Mouse (Mus musculus) erythroblast, adult 5-6 weeks (primary cell): Measurements from ENCODE around the gene Zkscan16. TPM values are rescaled to one million over a fixed set of nuclear protein-coding genes. Genes with fewer than 3 reads are reported as not detected.

Experiments
- ATAC-seq: replicated peaks from 2 replicates; pipeline ENCODE4 v1.8.0; 2016; ENCODE audit warnings: moderate number of reproducible peaks, mild to moderate bottlenecking, moderate TSS enrichment, inconsistent platforms; ENCODE audit not compliant: poor library complexity, low FRiP score, severe bottlenecking
- total RNA-seq, 2 experiments: library from RNA; stranded (forward) in 1 of 2; stranded (reverse) in 1 of 2; fragments of 150-400 nt in 1 of 2; fragments of 200-764, 138-1000 nt in 1 of 2; gene quantifications; 2 replicates each; pipeline versions ENCODE4 v1.2.3 to v1.2.4; 2015 to 2017; ENCODE audit warnings: low replicate concordance in 2 of 2

Zkscan16 gene
- total RNA-seq (2015; ENCODE audit: low replicate concordance) = not detected in 2 replicates
- not detected in 2 replicates for total RNA-seq (2017; ENCODE audit: low replicate concordance)

GRCm38 (mm10) chr4:58943420-58944205 is at the start of gene Zkscan16:
TSS of gene Zkscan16 (plus strand) at chr4:58943628.
- ATAC-seq = no peak

GRCm38 (mm10) chr4:58894399-58894798 is 49.0 kb upstream of the Zkscan16 start:
- no peak for ATAC-seq

- ATAC-seq = no peak
Observed at GRCm38 (mm10) chr4:58897436-58897835, 46.0 kb upstream of the Zkscan16 start.

DNA sequence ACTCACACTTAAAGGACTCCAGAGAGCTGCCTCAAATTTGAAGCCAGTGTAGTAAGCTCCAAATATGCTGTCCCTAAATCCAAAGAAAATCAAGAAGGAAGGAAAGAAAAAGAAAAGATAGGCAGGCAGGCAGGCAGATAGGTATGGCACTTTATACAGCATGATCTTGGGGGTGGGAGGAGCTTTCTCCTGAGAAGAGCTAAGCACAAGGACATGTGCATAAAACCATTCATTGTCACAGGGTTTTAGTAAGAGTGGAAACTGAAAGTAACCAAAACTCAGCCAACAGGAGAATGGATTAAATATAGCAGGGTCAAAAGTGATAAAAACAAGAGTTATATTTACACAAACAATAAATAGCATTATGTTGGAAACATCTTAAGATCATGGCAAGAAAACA is 45.1 kb upstream of the Zkscan16 start:
- ATAC-seq = no peak

DNA sequence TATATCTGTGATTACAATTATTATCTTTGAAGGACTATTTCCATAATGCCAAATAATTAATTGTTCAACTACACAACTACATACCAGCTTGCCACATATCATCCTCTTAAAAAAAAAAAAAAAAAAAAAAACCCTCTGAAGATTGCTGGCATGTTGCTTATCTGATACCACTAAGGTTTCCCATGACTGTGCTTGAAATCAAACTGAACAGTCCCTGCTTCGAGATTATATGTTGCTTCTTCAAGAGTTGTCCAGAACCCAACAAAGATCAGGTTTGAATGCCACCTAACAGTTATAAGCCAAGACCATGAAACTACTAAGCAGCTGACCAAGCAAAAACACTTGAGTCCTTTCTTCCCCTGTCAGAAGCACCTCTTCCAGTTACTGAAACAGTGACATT is 36.0 kb upstream of the Zkscan16 start:
- ATAC-seq = no peak

GRCm38 (mm10) chr4:58910175-58911068 is 33.0 kb upstream of the Zkscan16 start:
- no peak for ATAC-seq

DNA sequence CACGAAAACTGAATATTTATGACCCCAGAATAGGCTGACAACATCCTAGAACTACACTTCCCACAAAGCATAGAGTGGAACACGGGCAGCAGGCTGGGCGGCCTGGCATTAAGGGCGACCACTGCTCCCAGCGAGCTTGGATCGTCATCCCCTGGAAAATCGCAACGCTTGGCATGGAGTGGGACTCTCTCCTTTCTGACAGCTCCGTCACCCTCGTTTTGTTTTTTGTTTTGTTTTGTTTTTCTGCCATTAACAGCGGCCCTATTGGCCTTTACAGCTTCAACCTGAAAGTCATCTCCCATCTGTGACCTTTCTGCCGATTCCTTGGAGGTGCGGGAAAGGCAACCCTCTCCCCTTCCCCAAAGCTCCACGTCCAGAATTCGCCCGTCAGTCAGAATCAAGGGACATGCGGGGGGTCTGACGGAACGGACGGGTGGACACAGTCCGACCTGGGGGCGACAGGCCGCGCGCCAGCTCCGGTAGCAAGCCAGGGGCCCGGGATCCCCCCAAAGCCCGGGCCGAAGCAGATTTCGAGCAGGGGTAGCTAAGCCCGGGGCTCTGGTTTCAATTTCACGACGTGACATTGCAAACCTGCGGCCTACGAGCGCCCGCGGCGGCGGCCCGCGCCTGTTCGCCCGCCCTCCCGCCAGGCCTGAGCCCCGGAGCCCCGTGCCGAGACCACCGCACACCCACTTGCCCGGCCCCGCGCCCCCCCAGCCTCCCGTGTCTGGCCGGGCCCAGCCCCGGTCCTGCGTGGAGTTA is 32.2 kb upstream of the Zkscan16 start:
- peak; percentile 23; the same call in 1 of the 2 replicates for ATAC-seq

DNA sequence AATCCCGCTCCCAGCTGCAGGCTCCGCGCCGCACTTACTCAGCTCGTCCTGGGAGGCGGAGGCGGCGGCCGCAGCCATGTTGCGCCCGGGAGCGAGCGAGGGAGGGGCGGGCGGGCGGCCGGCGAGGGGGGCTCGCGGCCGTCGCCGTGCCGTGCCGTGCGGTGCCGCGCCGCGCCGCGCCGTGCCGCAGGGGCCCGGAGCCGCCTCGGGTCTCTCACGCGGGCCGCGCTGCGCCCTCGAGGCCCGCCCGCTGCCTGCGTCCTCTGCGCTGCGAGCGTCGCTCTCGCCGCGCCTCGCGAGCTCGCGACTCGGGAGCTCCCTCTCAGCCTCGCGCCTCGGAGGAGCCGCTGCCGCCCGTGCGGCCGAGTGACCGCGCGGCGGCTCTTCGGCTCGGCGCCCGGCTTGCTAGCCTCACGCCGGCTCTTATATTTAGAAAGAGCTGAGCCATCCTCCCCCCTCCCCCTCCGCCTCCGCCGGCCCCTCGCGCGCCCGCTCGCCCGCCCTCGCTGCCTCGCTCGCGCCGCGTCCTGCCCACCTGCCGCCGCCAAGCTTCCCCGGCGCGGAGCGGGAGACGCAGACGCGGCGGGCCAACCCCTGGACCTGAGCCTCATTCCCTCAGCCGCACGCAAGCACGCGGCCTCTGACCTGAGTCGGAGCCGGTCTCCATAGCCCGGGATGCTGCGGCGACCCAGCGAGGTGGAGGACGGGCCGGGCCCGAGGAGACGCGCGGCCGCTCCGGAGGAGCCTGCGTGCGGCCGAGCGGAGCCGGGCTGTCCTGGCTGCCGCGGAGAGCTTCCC is 31.4 kb upstream of the Zkscan16 start:
- peak; percentile 48 for ATAC-seq

- ATAC-seq = peak; percentile 93
Observed at GRCm38 (mm10) chr4:58912629-58913335, 30.6 kb upstream of the Zkscan16 start, which contains the start of gene Ecpas. TSS of gene Ecpas (minus strand) at chr4:58912749.

DNA sequence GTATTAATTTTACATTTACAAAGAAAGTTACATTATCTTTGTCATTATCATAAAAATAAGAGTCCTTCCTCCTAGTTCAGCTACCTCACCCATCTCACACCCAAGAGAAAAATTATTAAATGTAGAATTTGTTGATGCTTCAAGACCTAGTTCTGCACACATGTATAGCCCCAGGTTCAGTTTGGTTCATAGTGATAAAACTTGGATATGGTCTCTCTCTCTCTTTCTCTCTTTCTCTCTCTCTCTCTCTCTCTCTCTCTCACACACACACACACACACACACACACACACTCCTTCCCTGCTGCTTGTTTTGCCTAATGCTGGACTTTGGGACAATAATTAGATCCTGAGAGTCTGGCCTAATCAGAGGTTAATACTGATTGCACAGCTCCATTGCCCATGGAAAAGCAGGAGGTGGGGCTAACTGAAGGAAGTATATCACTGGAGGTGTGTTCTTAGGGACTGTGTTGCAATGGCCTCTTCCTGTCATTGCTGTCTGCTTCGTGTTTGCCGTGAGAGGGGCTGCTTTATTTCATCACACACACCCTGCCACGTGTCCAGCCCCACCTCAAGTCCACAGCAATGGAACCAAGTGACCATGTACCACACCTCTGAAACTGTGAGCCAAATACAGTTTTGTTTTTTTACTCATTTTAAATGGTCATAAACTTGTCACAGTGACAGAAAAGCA is 29.9 kb upstream of the Zkscan16 start:
- ATAC-seq = no peak

DNA sequence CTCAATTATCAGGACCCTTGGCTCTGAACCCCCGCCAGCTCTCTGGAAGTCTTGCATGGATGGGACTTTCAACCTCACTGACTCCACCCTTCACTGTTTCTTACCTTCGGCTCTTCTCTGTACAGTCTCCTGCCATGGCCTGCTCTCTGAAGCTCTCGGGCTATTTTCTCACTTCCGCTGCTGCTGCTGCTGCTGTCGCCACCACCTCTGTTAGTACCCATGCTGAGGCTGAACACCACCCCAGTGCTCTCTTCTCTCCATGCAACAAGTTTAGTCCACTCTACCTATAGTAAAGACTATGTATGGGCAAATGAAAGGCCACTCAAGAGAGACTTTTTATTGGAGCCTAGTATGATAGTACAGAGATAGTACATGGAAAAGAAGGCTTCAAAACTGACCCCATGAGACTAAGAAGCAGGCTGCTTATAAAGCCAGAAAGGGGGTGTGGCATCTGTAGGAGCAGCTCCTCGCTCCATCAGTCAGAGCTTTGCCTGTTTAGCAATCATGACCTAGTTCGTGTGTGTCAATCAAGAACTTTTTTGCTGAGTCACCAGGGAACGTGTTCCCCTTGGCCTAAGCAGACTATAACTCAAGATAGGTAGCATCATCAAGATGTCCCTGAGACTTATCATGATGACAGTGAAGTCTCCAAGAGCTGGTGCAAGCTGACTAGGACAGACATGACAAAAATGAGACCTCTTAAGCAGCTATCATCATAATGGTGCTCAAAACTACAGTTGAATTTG is 28.2 kb upstream of the Zkscan16 start:
- no peak for ATAC-seq

DNA sequence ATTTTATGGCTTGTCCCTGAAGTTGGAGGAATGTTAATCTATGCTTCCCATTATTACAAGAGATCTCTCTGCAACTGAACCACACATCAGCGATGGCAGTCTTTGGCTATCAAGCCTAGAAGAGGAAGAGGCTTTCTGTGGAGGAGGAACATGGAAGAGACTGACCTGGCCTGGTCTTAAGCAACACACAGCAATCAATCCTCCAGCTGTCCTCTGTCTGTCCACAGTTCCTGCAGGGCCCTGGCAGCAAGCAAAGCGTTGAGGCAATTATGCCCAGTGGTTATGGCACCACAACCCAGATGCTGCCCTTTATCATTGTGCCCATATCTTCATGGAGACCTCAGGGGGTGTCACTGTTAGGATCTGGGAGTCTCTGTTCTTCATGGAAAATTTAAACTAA is 19.5 kb upstream of the Zkscan16 start:
- ATAC-seq = no peak

- ATAC-seq = no peak
Observed at GRCm38 (mm10) chr4:58925664-58926063, 17.8 kb upstream of the Zkscan16 start.

- no peak for ATAC-seq
Observed at GRCm38 (mm10) chr4:58926120-58926519, 17.3 kb upstream of the Zkscan16 start.

- peak; percentile 80 for ATAC-seq
Observed at GRCm38 (mm10) chr4:58927661-58928060, 15.8 kb upstream of the Zkscan16 start.

GRCm38 (mm10) chr4:58932541-58932940 is 10.9 kb upstream of the Zkscan16 start:
- no peak for ATAC-seq

GRCm38 (mm10) chr4:58934308-58934707 is 9.1 kb upstream of the Zkscan16 start:
- ATAC-seq = no peak
